Mouse (Mus musculus) cerebellum, adult 2 months (tissue): Measurements from ENCODE around the gene Gemin2.

Source experiments
- CTCF ChIP-seq: fragments of 200-500 bp; IDR thresholded peaks from 2 replicates; pipeline ENCODE4 v1.5.1; 2011; ENCODE audit warnings: low read depth, mild to moderate bottlenecking, control low read depth, low read length, moderate library complexity, borderline replicate concordance; ENCODE audit not compliant: insufficient read depth
- POLR2A ChIP-seq: fragments of 200-500 bp; IDR thresholded peaks from 2 replicates; pipeline ENCODE4 v1.6.1; 2011; ENCODE audit warnings: low read length, control low read depth, borderline replicate concordance; ENCODE audit not compliant: insufficient read depth

DNA sequence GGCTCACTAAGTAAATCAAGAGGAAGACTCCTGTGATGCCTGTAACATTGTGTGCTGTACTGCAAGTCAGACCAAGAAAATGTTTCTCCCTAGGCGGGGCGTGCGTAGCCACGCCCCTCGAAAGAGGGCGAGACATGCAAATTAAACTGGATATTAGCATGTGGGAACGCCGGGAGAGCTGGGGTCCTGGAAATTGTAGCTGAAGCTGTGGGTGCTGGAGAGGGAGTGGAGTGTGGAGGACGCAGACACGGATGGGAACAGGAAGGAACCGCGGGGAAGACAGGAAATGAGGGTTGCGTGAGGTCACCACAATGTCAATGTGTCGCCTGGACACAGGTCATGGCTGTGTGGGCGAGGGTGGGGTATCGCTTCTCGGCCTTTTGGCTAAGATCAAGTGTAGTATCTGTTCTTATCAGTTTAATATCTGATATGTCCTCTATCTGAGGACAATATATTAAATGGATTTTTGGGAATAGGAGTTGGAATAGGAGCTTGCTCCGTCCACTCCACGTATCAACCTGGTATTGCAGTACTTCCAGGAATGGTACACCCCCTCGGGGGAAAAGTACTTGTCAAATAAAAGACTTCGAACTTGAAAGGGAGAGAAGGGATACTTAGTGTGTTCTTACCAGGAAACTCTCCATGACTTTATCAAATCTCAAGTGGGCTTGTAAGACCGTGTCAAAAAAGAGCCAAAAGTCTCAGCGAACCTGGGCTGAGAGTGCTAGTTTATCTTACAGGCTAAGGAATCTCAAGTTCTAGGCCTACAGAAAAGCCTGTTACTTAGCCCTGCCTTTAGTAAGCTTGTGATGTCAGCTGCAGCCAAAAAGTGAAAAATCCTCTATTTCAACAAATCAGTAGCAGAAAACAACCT lies 27.0 kb downstream of the Gemin2 start:
- TF ChIP-seq CTCF = no peak
- no peak for TF ChIP-seq POLR2A
